Comparison of ENCODE assay signal across 9 mouse cellular contexts in genomic region chr2:28517206-28517909, GRCm38 (mm10). TPM values are rescaled to one million over a fixed set of nuclear protein-coding genes. Genes with fewer than 3 reads are reported as not detected.
DNase-seq lines count a peak whose midpoint lies in the region; ATAC-seq lines count a peak whose summit lies in the region.
"Had no signal": no experiment of that assay in that cellular context is flagged by ENCODE, and none has a peak within 500 bp of the region (broad histone marks: within the 10 kb centered on the region; RNA-seq: fewer than 3 reads in every experiment).

No protein-coding gene starts in this region.

- peak; percentile 63 for ATAC-seq in CD4-positive, CD25-positive, alpha-beta regulatory T cell, adult 4 months
- peak; percentile 29; the same call in 1 of the 2 replicates for ATAC-seq in lung, embryonic 16.5 days (ENCODE audit: low read depth)

- H3K4me2 ChIP-seq in lung, embryonic 16.5 days (ENCODE audit: low read depth, low read length) = no peak overlapping the region
- H3K4me2 ChIP-seq: lung, embryonic 15.5 days had no signal

- no peak overlapping the region for H3K9ac ChIP-seq in lung, embryonic 16.5 days (ENCODE audit: low read length)
- H3K9ac ChIP-seq: lung, embryonic 15.5 days had no signal

- no peak overlapping the region for H3K4me3 ChIP-seq in lung, embryonic 16.5 days (ENCODE audit: low read length)
- H3K4me3 ChIP-seq: lung, embryonic 15.5 days had no signal

- H3K9me3 ChIP-seq in lung, embryonic 16.5 days (ENCODE audit: control insufficient read depth, low read length) = no peaks in the 10 kb centered on the region
- H3K9me3 ChIP-seq: lung, embryonic 15.5 days had no signal

- DNase-seq in T-cell, adult 2 months (ENCODE audit: low spot score) = peak; percentile 87
- peak; percentile 81 to 83 for DNase-seq in cerebellum, postnatal 36 days
- DNase-seq in gastrocnemius, postnatal 4 days (ENCODE audit: low spot score in 2 of 2) = peak; percentile 61 to 85
- DNase-seq in kidney, adult 8-10 months = peak; percentile 80 to 91
- DNase-seq in retina, postnatal 1 day = peak; percentile 88
- DNase-seq in urinary bladder, postnatal 25 days (ENCODE audit: low spot score) = peak; percentile 86

- H3K27me3 ChIP-seq in lung, embryonic 16.5 days (ENCODE audit: control insufficient read depth, insufficient read depth, low read depth, low read length) = no peaks in the 10 kb centered on the region
- H3K27me3 ChIP-seq: lung, embryonic 15.5 days had no signal

- no peaks in the 10 kb centered on the region for H3K36me3 ChIP-seq in lung, embryonic 16.5 days (ENCODE audit: control insufficient read depth, insufficient read depth, low read length)
- H3K36me3 ChIP-seq: lung, embryonic 15.5 days had no signal

- no peak overlapping the region for H3K27ac ChIP-seq in lung, embryonic 16.5 days (ENCODE audit: low read length)
- H3K27ac ChIP-seq: lung, embryonic 15.5 days had no signal

- WGBS in lung, embryonic 16.5 days = 48% methylated on average over 5 of the region's 5 CpGs

- H3K4me1 ChIP-seq in lung, embryonic 16.5 days (replicated peaks; ENCODE audit: control insufficient read depth, insufficient read depth, low read length) = peaks cover 11% of the 10 kb centered on the region

RNA-seq across cellular contexts. Expression of gene Ralgds, which starts 4.4 kb away (rescaled TPM):
- 1 to 10 TPM; 4.3 to 8.8 TPM for polyA plus RNA-seq in CD4-positive, CD25-positive, alpha-beta regulatory T cell, adult 4 months (2017; shearing (Covaris generic))
- total RNA-seq in gastrocnemius, postnatal 4 days (2021) = 10 to 100 TPM; 68.2 to 79.3 TPM
- 27.3 and 27.9 TPM in 2 replicates for polyA plus RNA-seq in lung, embryonic 16.5 days (2015; fragmentation: Nextera tagmentation; extraction: Ambion mirVana)

RNA-seq across cellular contexts. Expression of gene Gm10134, which starts 11.5 kb away (rescaled TPM):
- polyA plus RNA-seq in CD4-positive, CD25-positive, alpha-beta regulatory T cell, adult 4 months (2017; shearing (Covaris generic)) = not detected
- total RNA-seq in gastrocnemius, postnatal 4 days (2021) = 1 to 10 TPM; 1.7 to 2.7 TPM
- polyA plus RNA-seq in lung, embryonic 16.5 days (2015; fragmentation: Nextera tagmentation; extraction: Ambion mirVana) = 3.4 and 3.7 TPM in 2 replicates

RNA-seq across cellular contexts. Expression of gene Gbgt1, which starts 20.7 kb away (rescaled TPM):
- polyA plus RNA-seq in CD4-positive, CD25-positive, alpha-beta regulatory T cell, adult 4 months (2017; shearing (Covaris generic)) = not detected
- 1 to 10 TPM; 3.0 to 5.1 TPM for total RNA-seq in gastrocnemius, postnatal 4 days (2021)
- 1.1 and 1.5 TPM in 2 replicates for polyA plus RNA-seq in lung, embryonic 16.5 days (2015; fragmentation: Nextera tagmentation; extraction: Ambion mirVana)

RNA-seq across cellular contexts. Expression of gene Cel, which starts 45.8 kb away (rescaled TPM):
- not detected for polyA plus RNA-seq in CD4-positive, CD25-positive, alpha-beta regulatory T cell, adult 4 months (2017; shearing (Covaris generic))
- not detected for total RNA-seq in gastrocnemius, postnatal 4 days (2021)
- 0.10 and 0.23 TPM in 2 replicates for polyA plus RNA-seq in lung, embryonic 16.5 days (2015; fragmentation: Nextera tagmentation; extraction: Ambion mirVana)
- polyA plus RNA-seq: lung, embryonic 15.5 days had no signal

RNA-seq across cellular contexts. Expression of gene Mrps2, which starts 49.5 kb away (rescaled TPM):
- 10 to 100 TPM; 19.5 to 24.0 TPM for polyA plus RNA-seq in CD4-positive, CD25-positive, alpha-beta regulatory T cell, adult 4 months (2017; shearing (Covaris generic))
- total RNA-seq in gastrocnemius, postnatal 4 days (2021) = 10 to 100 TPM; 35.6 to 39.2 TPM
- polyA plus RNA-seq in lung, embryonic 16.5 days (2015; fragmentation: Nextera tagmentation; extraction: Ambion mirVana) = 49.9 and 52.7 TPM in 2 replicates
